Mouse (Mus musculus): ENCODE measurements at regions not wholly inside any gene's neighbourhood (a gene's known extent, or its start where the extent isn't known, plus 50 kb on each side); places are given as distances from the start of the nearest gene placed in this dataset.

GRCm38 (mm10) chr3:131056893-131057660 is 53.2 kb upstream of the Lef1 start:
- no peak for DNase-seq (ENCODE audit: low read depth)

- no peak for DNase-seq (ENCODE audit: low read depth)
Observed at GRCm38 (mm10) chr3:131054241-131054972, 55.9 kb upstream of the Lef1 start.

GRCm38 (mm10) chr3:131047716-131048115 is 62.6 kb upstream of the Lef1 start:
- no peak for DNase-seq (ENCODE audit: low read depth)

DNA sequence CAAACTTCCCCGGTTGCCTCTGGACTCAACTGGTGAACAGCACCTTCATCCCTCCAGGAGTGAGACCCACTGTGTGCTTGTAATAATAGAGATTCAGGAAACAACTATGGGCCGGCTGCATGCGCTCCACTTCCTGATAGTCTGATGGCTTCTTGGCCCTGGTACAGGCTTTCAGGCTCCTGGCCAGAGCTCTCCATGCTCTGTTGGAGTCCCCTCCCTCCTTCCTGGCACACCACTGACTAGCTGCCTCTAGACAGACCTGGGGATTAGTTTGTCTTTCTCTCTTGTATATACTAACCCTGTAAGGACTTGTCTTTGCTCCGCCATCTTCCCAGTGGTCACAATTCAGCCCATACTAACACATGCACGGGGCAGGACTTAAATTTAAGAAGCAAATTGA is 63.9 kb upstream of the Lef1 start:
- no peak for DNase-seq (ENCODE audit: low read depth)

GRCm38 (mm10) chr3:131040214-131040825 is 70.0 kb upstream of the Lef1 start:
- DNase-seq (ENCODE audit: low read depth): no peak

- no peak for DNase-seq (ENCODE audit: low read depth)
Observed at GRCm38 (mm10) chr3:131037095-131037494, 73.2 kb upstream of the Lef1 start.

DNA sequence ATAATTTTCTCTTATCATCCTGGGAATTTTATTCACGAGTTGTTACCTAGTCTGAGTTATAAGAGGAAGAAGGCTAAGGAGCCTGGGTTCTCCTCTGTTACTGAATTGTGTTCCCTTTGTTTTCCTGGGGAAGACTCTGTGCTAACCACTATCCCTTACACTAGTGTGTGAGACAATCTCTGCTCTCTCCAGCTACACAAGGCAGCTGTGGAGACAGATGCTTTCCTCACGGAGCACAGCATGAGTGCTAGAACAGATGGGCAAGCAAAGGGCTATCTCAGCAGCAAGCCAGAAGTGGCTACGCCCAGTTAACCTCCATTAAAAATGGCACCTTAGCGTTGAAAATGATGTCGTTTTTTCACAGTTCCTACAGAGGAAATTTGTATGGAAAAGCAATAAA is 75.5 kb upstream of the Lef1 start:
- no peak for DNase-seq (ENCODE audit: low read depth)

DNA sequence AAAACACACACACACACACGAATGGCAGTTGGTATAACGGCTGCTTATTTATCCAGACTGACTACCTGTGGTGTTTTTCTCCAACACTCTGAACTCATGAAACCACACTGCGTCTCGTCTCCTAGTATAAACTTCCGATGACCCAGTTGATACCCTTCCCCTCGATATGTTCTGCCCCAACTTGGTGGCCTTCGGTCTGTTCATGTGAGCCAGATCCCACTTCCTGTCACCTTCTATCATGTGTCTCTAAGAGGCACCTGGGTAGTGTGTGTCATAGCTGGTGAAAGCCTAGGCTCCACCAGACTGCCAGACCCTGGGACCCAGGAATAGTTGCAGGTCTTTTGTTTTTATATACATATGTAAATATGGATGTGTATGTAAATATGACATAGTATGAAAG is 83.9 kb upstream of the Lef1 start:
- no peak for DNase-seq (ENCODE audit: low read depth)

DNA sequence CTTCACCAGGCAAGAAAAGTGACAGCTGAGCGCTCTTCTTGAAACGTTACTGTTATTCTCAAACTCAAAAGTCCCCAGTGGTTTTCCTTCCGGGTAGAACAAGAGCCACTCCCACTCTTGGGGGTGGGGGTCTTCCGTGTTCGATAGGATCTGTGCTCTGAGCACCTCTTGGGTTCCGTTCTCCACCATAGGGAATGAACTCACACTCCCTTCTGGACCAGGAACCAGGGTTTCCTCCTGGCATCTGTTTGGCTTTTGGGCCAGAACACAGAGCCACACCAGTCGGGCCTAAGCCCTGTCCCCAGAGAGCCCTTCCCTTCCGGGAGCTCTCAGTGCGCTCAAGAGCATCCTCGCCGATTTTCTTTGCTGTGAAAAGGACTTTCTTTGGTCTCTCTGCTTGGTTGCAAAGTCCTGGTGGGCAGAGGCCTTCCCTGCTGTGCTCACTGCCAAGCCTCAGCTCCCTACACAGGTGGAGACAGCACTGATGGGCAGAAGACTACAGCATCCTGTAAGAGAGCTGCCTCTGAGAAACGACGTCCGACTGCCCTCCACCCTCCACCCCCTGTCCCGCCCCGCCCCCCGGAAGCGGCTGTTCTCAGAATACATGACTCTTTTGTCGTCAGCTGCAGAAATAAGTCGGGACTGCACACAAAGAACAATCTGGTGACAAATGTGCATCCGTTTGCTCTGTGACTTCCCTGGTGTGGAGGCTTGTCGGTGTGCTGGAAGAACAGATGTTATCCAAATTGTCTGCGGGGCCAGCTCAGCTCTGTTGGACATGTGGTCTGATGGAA is 90.9 kb upstream of the Lef1 start:
- DNase-seq (ENCODE audit: low read depth): no peak

DNA sequence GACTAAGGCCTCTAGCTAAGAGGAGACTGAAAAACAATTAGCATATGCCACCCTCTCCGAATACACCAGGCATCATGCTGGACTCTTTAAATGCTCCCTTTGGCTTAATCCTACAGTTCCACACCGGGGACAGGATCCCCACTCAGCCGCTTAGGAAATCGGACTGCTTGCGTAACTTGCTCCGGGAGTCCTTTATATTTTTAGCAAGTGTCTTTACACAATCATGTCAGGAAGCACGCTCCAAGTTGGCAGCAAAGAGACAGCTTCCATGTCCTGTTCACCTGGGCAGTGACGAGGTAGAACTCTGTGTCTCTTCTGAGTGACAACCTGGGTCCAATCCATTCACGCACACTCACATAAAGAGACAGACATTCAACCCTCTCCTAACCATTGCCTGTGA is 92.4 kb upstream of the Lef1 start:
- DNase-seq (ENCODE audit: low read depth): no peak

GRCm38 (mm10) chr3:131016104-131016503 is 94.2 kb upstream of the Lef1 start:
- no peak for DNase-seq (ENCODE audit: low read depth)

GRCm38 (mm10) chr3:131014092-131014716 is 96.1 kb upstream of the Lef1 start:
- DNase-seq (ENCODE audit: low read depth): no peak

- no peak for DNase-seq (ENCODE audit: low read depth)
Observed at GRCm38 (mm10) chr3:131000701-131001100, 109.6 kb upstream of the Lef1 start.

DNA sequence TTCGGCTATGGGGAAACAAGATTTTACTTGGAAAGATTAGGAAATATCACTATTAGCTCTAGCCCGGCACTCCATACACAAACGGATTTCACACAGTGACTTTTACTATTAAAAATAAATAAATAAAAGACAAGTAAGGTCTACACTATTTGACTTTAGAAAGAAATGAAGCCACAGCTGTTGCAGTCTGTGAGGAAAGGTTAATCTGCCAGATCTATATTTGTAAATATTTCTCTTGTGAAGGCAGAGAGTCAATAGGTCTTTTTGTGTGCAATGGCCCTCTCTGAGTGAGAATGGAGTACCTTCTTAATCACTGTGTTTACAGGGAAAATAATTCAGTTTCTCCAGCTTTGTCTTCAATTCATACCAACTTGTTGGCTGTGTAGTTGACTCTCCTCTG is 110.0 kb upstream of the Lef1 start:
- no peak for DNase-seq (ENCODE audit: low read depth)

- DNase-seq (ENCODE audit: low read depth): peak; percentile 11
Observed at GRCm38 (mm10) chr3:130999818-131000217, 110.5 kb upstream of the Lef1 start.

GRCm38 (mm10) chr3:130998433-130998832 is 111.8 kb upstream of the Lef1 start:
- no peak for DNase-seq (ENCODE audit: low read depth)

DNA sequence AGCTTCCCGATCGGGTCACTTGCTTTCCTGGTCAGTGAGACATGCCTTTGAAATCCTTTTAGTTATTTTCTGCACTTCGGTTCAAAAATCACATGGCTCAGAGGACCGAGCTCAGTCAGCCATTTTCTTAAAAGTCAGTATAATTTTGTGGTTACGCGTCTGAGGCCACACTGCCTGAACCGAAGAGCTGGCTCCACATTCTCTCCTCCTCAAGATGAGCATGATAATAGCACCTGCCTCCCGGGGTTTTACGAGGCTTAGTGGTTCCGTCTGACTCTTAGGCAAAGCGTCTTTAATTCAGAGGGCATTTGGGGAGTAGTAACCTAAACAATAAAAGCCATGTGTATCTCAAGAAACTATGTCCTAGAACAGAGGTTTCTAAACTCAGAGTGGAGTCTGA is 113.5 kb upstream of the Lef1 start:
- no peak for DNase-seq (ENCODE audit: low read depth)

DNA sequence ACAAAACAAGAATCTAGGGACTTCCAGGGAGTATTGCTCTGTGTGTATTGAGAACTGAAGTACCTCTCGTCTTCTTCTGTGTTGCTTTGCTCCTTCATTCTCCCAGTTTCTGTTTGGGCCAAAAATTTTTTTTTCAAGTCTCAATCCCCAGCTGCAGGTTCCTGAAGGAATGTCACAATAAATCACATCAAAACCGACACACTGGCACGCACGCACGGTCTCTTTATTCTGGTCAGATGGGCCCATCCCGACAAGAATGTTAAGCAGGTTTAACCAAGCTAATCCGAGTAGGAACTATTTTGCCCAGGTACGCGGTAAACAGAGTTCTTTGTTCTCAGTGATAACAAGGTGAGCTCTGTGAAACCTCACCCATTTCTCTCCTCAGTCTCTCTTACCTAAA is 118.3 kb upstream of the Lef1 start:
- no peak for DNase-seq (ENCODE audit: low read depth)

DNA sequence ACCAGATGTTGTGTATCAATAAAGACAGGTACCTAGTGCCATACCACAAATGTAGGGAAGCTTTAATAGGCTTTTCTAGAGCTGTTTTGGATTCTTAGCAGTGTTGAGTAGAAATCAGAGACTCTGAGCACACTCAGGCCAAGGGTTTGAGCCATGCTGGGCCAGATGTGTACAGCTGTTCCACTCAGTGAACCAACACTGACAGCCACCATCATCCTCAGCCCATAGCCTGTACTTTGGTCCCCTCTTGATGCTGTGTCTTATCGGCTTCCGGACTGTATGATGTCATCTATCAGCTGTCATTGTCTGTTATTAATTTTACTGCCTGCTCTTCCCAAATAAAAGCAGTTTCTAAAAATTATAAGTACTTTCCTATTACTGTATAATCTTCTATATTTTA is 123.6 kb upstream of the Lef1 start:
- DNase-seq (ENCODE audit: low read depth): no peak

DNA sequence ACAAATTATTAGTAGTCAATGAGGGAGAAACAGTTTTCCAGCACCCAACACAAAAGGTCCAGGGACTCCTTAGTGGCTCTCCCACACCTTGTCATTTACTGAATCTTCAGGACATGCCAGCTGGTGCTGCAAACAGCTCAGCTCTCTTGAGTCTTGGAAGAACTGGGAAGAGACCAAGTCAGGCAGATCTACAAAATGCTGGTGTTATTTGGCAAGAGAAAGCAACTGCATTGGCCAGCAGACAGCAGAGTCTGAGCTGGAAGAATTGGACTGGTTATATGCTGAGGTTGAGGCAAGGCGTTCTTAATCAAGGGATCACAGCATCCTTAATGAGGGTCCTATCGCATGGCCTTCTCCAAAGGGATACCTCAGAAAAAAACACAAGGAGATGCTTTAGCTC is 124.2 kb upstream of the Lef1 start:
- no peak for DNase-seq (ENCODE audit: low read depth)

DNA sequence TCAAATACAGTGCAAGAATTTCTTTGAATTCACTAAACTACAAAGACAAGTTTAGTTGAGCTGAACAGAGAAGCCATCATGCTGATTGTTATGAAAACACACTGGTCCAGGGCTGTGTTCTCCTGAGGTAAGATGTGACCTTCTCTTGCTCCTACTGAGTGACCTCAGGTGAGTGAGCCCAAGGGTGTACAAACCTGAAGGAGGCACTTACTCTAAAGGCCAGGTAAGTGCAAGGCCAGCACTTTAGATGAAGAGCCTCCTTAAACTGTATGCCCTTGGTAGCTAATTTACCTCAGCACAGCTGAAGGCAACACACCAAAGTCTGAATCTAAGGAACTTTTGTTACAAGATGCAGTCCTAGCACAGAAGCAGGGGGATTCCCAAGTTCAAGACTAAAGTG is 128.7 kb upstream of the Lef1 start:
- no peak for DNase-seq (ENCODE audit: low read depth)

Measured in fibroblast of lung, adult 2 months (primary cell).